Mouse (Mus musculus) bone marrow macrophage, adult 2 months (primary cell): ENCODE measurements around the gene Plppr5. TPM values are rescaled to one million over a fixed set of nuclear protein-coding genes. Genes with fewer than 3 reads are reported as not detected.

Source experiments
- H3K27ac ChIP-seq: 2 replicates; pipeline ENCODE4 v1.5.1; 2012; ENCODE audit warnings: low read depth, low read length; ENCODE audit not compliant: insufficient read depth
- H3K4me1 ChIP-seq: 2 replicates; pipeline ENCODE4 v1.6.1; 2012; ENCODE audit warnings: low read length; ENCODE audit not compliant: control insufficient read depth, insufficient read depth
- H3K4me3 ChIP-seq: 2 replicates; pipeline ENCODE4 v1.5.1; 2012; ENCODE audit warnings: mild to moderate bottlenecking, low read length, moderate library complexity; ENCODE audit not compliant: insufficient read depth
- CTCF ChIP-seq: IDR thresholded peaks from 2 replicates; pipeline ENCODE4 v1.5.1; 2012; ENCODE audit warnings: low read depth, mild to moderate bottlenecking, low read length, moderate library complexity
- POLR2A ChIP-seq: IDR thresholded peaks from 2 replicates; pipeline ENCODE4 v1.6.1; 2012; ENCODE audit warnings: mild to moderate bottlenecking, low read depth, low read length, borderline replicate concordance
- polyA plus RNA-seq: library from polyadenylated mRNA; stranded (reverse); fragments of >200 nt; gene quantifications from 2 replicates; pipeline ENCODE4 v1.2.4, GENCODE M21; 2012; ENCODE audit not compliant: missing spikeins, insufficient read depth, insufficient read length

Plppr5 gene
- polyA plus RNA-seq, 1 experiment = not detected

DNA sequence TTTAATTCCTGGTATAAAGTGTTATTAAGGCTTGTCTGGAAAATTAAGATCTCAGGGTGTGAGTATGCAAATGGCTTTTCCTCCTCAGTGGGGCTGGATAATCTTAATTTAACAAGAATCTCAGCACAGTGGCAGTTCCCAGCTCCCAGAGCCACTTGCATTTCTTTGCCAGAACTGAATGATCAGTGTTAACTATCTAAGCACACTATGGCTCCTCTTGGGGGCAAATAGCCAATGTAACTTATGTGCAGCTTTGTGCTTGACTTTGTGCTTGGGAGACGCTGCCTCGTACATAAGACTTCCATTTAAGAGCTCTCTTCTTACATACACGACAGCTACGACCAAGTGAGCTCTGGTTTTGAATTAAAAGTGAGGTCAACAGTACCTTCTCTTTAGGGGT, 158.0 kb downstream of the Plppr5 start:
- H3K4me1 ChIP-seq = peaks cover 3% of the 10 kb centered on the region
- no peak overlapping the region for H3K27ac ChIP-seq
- TF ChIP-seq POLR2A (no peak), CTCF (no peak)
- no peak overlapping the region for H3K4me3 ChIP-seq

Other genes with a start within 250 kb of the Plppr5 start
- not detected in 2 replicates for gene Plppr4, start 214.0 kb upstream of the Plppr5 start, polyA plus RNA-seq